ENCODE assay signal across 11 mouse cellular contexts in genomic region chr19:31680821-31681220, GRCm38 (mm10).
DNase-seq lines count a peak whose midpoint lies in the region; ATAC-seq lines count a peak whose summit lies in the region.
"Had no signal": no experiment of that assay in that cellular context is flagged by ENCODE, and none has a peak within 500 bp of the region (broad histone marks: within the 10 kb centered on the region; RNA-seq: fewer than 3 reads in every experiment).

No protein-coding gene starts in this region.

- no peaks in the 10 kb centered on the region for H3K36me3 ChIP-seq in midbrain, embryonic 14.5 days (ENCODE audit: control insufficient read depth, insufficient read depth, low read length)
- no peaks in the 10 kb centered on the region for H3K36me3 ChIP-seq in midbrain, embryonic 11.5 days (ENCODE audit: control insufficient read depth, insufficient read depth, low read length)

- ATAC-seq in midbrain, embryonic 14.5 days (ENCODE audit: low FRiP score, low TSS enrichment) = no peak
- no peak for ATAC-seq in midbrain, embryonic 11.5 days (ENCODE audit: low FRiP score)

- no peak overlapping the region for H3K4me3 ChIP-seq in midbrain, embryonic 14.5 days (replicated peaks; ENCODE audit: low read depth, low read length)
- H3K4me3 ChIP-seq in midbrain, embryonic 11.5 days (ENCODE audit: low read depth, low read length) = no peak overlapping the region

- no peaks in the 10 kb centered on the region for H3K4me1 ChIP-seq in midbrain, embryonic 14.5 days (ENCODE audit: control insufficient read depth, insufficient read depth, low read length)
- no peaks in the 10 kb centered on the region for H3K4me1 ChIP-seq in midbrain, embryonic 11.5 days (ENCODE audit: control insufficient read depth, insufficient read depth, low read length)

- H3K9me3 ChIP-seq in midbrain, embryonic 14.5 days (ENCODE audit: control insufficient read depth, low read length) = no peaks in the 10 kb centered on the region
- no peaks in the 10 kb centered on the region for H3K9me3 ChIP-seq in midbrain, embryonic 11.5 days (ENCODE audit: control insufficient read depth, low read length)

- no peaks in the 10 kb centered on the region for H3K27me3 ChIP-seq in midbrain, embryonic 14.5 days (ENCODE audit: control insufficient read depth, insufficient read depth, low read length)
- no peaks in the 10 kb centered on the region for H3K27me3 ChIP-seq in midbrain, embryonic 11.5 days (ENCODE audit: control insufficient read depth, insufficient read depth, low read length)

- H3K27ac ChIP-seq in midbrain, embryonic 14.5 days (replicated peaks; ENCODE audit: low read depth, low read length) = no peak overlapping the region
- H3K27ac ChIP-seq in midbrain, embryonic 11.5 days (ENCODE audit: low read depth, low read length) = no peak overlapping the region

- DNase-seq in embryo, embryonic 10 days (ENCODE audit: low spot score) = peak; percentile 18
- DNase-seq in embryo, embryonic 9.5 days (ENCODE audit: extremely low spot score) = no peak
- peak; percentile 33 for DNase-seq in kidney, adult 9 months
- no peak for DNase-seq in kidney, postnatal 10 days
- peak; percentile 87 for DNase-seq in midbrain, embryonic 14.5 days
- no peak for DNase-seq in midbrain, embryonic 11.5 days (ENCODE audit: low spot score, missing footprints)
- no peak for DNase-seq in adrenal gland, adult 2 months
- DNase-seq in natural killer cell, adult 2 months (ENCODE audit: low spot score in 2 of 2) = no peak
- DNase-seq: B cell, adult 2 months; kidney, adult 18-20 months; thymus, postnatal 36 days had no signal

- no peak overlapping the region for H3K4me2 ChIP-seq in midbrain, embryonic 14.5 days (ENCODE audit: low read length)
- no peak overlapping the region for H3K4me2 ChIP-seq in midbrain, embryonic 11.5 days

- WGBS in midbrain, embryonic 14.5 days = 55% methylated on average over 1 of the region's 1 CpGs
- WGBS in midbrain, embryonic 11.5 days = 49% methylated on average over 1 of the region's 1 CpGs

- no peak overlapping the region for H3K9ac ChIP-seq in midbrain, embryonic 14.5 days (replicated peaks; ENCODE audit: low read length)
- H3K9ac ChIP-seq in midbrain, embryonic 11.5 days (ENCODE audit: low read length) = no peak overlapping the region

Comparison
In these comparisons a context has a peak if more than half of its experiments do, and no peak if none do; other contexts are left out.
1. DNase-seq: peak in embryo, embryonic 10 days (single experiment), kidney, adult 9 months (single experiment) and midbrain, embryonic 14.5 days (single experiment); none in embryo, embryonic 9.5 days (single experiment), kidney, postnatal 10 days (single experiment), midbrain, embryonic 11.5 days (single experiment), adrenal gland, adult 2 months (single experiment) and natural killer cell, adult 2 months (0 of 2).